Mouse (Mus musculus) ES-Bruce4 (cell line): Measurements from ENCODE around the gene Tmem185b.

Experiments
- CTCF ChIP-seq: IDR thresholded peaks from one replicate; pipeline ENCODE4 v1.8.1; 2011; ENCODE audit warnings: low read depth, low read length
- EP300 ChIP-seq: IDR thresholded peaks from 2 replicates; pipeline ENCODE4 v1.6.1; 2011; ENCODE audit warnings: low read depth, low read length; ENCODE audit not compliant: insufficient read depth

- TF ChIP-seq EP300 (no peak), CTCF (no peak)
These were observed 10.2 kb downstream of the Tmem185b start for GRCm38 (mm10) chr1:119536122-119536521.
